Mouse (Mus musculus) NIH3T3 (cell line): ENCODE data around the gene Mpz.

Experiments used
- DNase-seq: peaks from one replicate; pipeline ENCODE4 v3.0.0-alpha.2; 2012; ENCODE audit warnings: low read depth

Gene Mpz

GRCm38 (mm10) chr1:171149974-171150760 is at the start of gene Mpz, which contains the start of gene Sdhc:
TSS of gene Mpz (plus strand) at chr1:171150711.
TSS of gene Sdhc (minus strand) at chr1:171150603.
- DNase-seq = peak; percentile 99

GRCm38 (mm10) chr1:171101033-171101432 is 49.5 kb upstream of the Mpz start:
- no peak for DNase-seq

GRCm38 (mm10) chr1:171101733-171102546 is 48.6 kb upstream of the Mpz start:
- DNase-seq = peak; percentile 89

- peak; percentile 91 for DNase-seq
These were observed 47.8 kb upstream of the Mpz start for GRCm38 (mm10) chr1:171102547-171103177.

GRCm38 (mm10) chr1:171103179-171103840 is 47.2 kb upstream of the Mpz start:
- DNase-seq = peak; percentile 79

- DNase-seq = no peak
These were observed 45.3 kb upstream of the Mpz start for GRCm38 (mm10) chr1:171105226-171105625.

- no peak for DNase-seq
These were observed 40.9 kb upstream of the Mpz start for GRCm38 (mm10) chr1:171109620-171110019.

- DNase-seq = no peak
These were observed 39.9 kb upstream of the Mpz start for GRCm38 (mm10) chr1:171110659-171111019.

GRCm38 (mm10) chr1:171111020-171111780 is 39.3 kb upstream of the Mpz start:
- DNase-seq = peak; percentile 97

GRCm38 (mm10) chr1:171111781-171112575 is 38.5 kb upstream of the Mpz start:
- peak; percentile 82 for DNase-seq

- no peak for DNase-seq
These were observed 37.5 kb upstream of the Mpz start for GRCm38 (mm10) chr1:171112986-171113385.

- peak; percentile 88 for DNase-seq
These were observed 36.6 kb upstream of the Mpz start, which contains the start of gene Cfap126 for GRCm38 (mm10) chr1:171113873-171114299. TSS of gene Cfap126 (plus strand) at chr1:171113918.

GRCm38 (mm10) chr1:171116280-171116679 is 34.2 kb upstream of the Mpz start:
- DNase-seq = no peak

- peak; percentile 90 for DNase-seq
These were observed 32.2 kb upstream of the Mpz start for GRCm38 (mm10) chr1:171118269-171118684.

- DNase-seq = no peak
These were observed 31.5 kb upstream of the Mpz start for GRCm38 (mm10) chr1:171118996-171119395.

- DNase-seq = no peak
These were observed 31.1 kb upstream of the Mpz start for GRCm38 (mm10) chr1:171119405-171119804.

- DNase-seq = no peak
These were observed 29.6 kb upstream of the Mpz start for GRCm38 (mm10) chr1:171120893-171121292.

- no peak for DNase-seq
These were observed 28.7 kb upstream of the Mpz start for GRCm38 (mm10) chr1:171121839-171122238.

GRCm38 (mm10) chr1:171122932-171123331 is 27.6 kb upstream of the Mpz start:
- peak; percentile 34 for DNase-seq

GRCm38 (mm10) chr1:171124398-171124797 is 26.1 kb upstream of the Mpz start:
- DNase-seq = no peak
